9 mouse cellular contexts compared by ENCODE assay signal in genomic region chr15:101228866-101229590, GRCm38 (mm10). TPM values are rescaled to one million over a fixed set of nuclear protein-coding genes. Genes with fewer than 3 reads are reported as not detected.
DNase-seq lines count a peak whose midpoint lies in the region; ATAC-seq and TF ChIP-seq lines count a peak whose summit lies in the region.
"Had no signal": no experiment of that assay in that cellular context is flagged by ENCODE, and none has a peak within 500 bp of the region (broad histone marks: within the 10 kb centered on the region; RNA-seq: fewer than 3 reads in every experiment).

No protein-coding gene starts in this region.

- H3K9ac ChIP-seq in kidney, embryonic 15.5 days, result no peak overlapping the region
- H3K9ac ChIP-seq: liver, embryonic 15.5 days had no signal

- peaks cover 62% of the 10 kb centered on the region for H3K4me1 ChIP-seq in kidney, embryonic 15.5 days

- peaks cover 28% of the 10 kb centered on the region for H3K36me3 ChIP-seq in kidney, embryonic 15.5 days
- H3K36me3 ChIP-seq: liver, embryonic 15.5 days had no signal

- intact Hi-C loops in gastrocnemius, adult 2 months (cut with DNase I), result loop anchor here (10.0 kb wide), 1 partner anchor 746 kb away; no protein-coding TSS in a partner anchor

- ATAC-seq in kidney, embryonic 15.5 days (replicated peaks; ENCODE audit: low FRiP score), result no peak
- no peak for ATAC-seq in CD4-positive, CD25-positive, alpha-beta regulatory T cell, adult 4 months

- H3K4me2 ChIP-seq in kidney, embryonic 15.5 days, result no peak overlapping the region
- H3K4me2 ChIP-seq: liver, embryonic 15.5 days had no signal

- 77% methylated on average over 21 of the region's 21 CpGs for WGBS in kidney, embryonic 15.5 days

- peaks cover 13% of the 10 kb centered on the region for H3K27me3 ChIP-seq in kidney, embryonic 15.5 days

- no peak overlapping the region for H3K4me3 ChIP-seq in kidney, embryonic 15.5 days (replicated peaks)
- peak overlapping the region; percentile 64 for H3K4me3 ChIP-seq in gastrocnemius, adult 2 months
- H3K4me3 ChIP-seq: liver, embryonic 15.5 days had no signal

- no peak overlapping the region for H3K27ac ChIP-seq in kidney, embryonic 15.5 days
- H3K27ac ChIP-seq in gastrocnemius, adult 2 months, result peak overlapping the region; percentile 79
- H3K27ac ChIP-seq: liver, embryonic 15.5 days had no signal

- H3K9me3 ChIP-seq in kidney, embryonic 15.5 days (replicated peaks), result no peaks in the 10 kb centered on the region
- H3K9me3 ChIP-seq: liver, embryonic 15.5 days had no signal

- peak; percentile 31 for DNase-seq in kidney, adult 11 months
- peak; percentile 78 for DNase-seq in adipocyte (ENCODE audit: low spot score)
- DNase-seq in gastrocnemius, adult 2 months, result peak; percentile 89
- DNase-seq in kidney, postnatal 36 days, result peak; percentile 55 to 76
- DNase-seq in embryo, embryonic 10.5 days (ENCODE audit: low spot score), result no peak
- no peak for DNase-seq in urinary bladder, adult 18-20 months (ENCODE audit: low spot score in 2 of 2)

- TF ChIP-seq CTCF in gastrocnemius, adult 2 months (IDR thresholded peaks at IDR 0.05), result no peak

RNA-seq across cellular contexts. Expression of gene Grasp, which starts 5.0 kb away (rescaled TPM):
- 4.7 TPM in 2 replicates for polyA plus RNA-seq in kidney, embryonic 15.5 days (2015; fragmentation: Nextera tagmentation; extraction: Ambion mirVana)
- total RNA-seq in gastrocnemius, adult 2 months (2021), result 1 to 10 TPM; 5.8 to 5.9 TPM
- under 1 TPM in 1 of 2 experiments, not detected in 1; 0.47 TPM for polyA plus RNA-seq in CD4-positive, CD25-positive, alpha-beta regulatory T cell, adult 4 months (2017; shearing (Covaris generic))

RNA-seq across cellular contexts. Expression of gene Nr4a1, which starts 25.0 kb away (rescaled TPM):
- polyA plus RNA-seq in kidney, embryonic 15.5 days (2015; fragmentation: Nextera tagmentation; extraction: Ambion mirVana), result 9.8 and 10.0 TPM in 2 replicates
- total RNA-seq in gastrocnemius, adult 2 months (2021), result 100 to 1,000 TPM; 143 to 146 TPM
- 100 to 1,000 TPM in 1 of 2 experiments, 10 to 100 TPM in 1; 57.3 to 120 TPM for polyA plus RNA-seq in CD4-positive, CD25-positive, alpha-beta regulatory T cell, adult 4 months (2017; shearing (Covaris generic))

RNA-seq across cellular contexts. Expression of gene Atg101, which starts 55.0 kb away (rescaled TPM):
- 75.0 and 80.1 TPM in 2 replicates for polyA plus RNA-seq in kidney, embryonic 15.5 days (2015; fragmentation: Nextera tagmentation; extraction: Ambion mirVana)
- 10 to 100 TPM; 23.7 to 32.4 TPM for total RNA-seq in gastrocnemius, adult 2 months (2021)
- polyA plus RNA-seq in CD4-positive, CD25-positive, alpha-beta regulatory T cell, adult 4 months (2017; shearing (Covaris generic)), result 10 to 100 TPM; 67.8 to 79.0 TPM

RNA-seq across cellular contexts. Expression of gene Acvr1b, which starts 55.2 kb away (rescaled TPM):
- polyA plus RNA-seq in kidney, embryonic 15.5 days (2015; fragmentation: Nextera tagmentation; extraction: Ambion mirVana), result 6.2 and 6.4 TPM in 2 replicates
- total RNA-seq in gastrocnemius, adult 2 months (2021), result 10 to 100 TPM; 26.9 to 30.8 TPM
- polyA plus RNA-seq in CD4-positive, CD25-positive, alpha-beta regulatory T cell, adult 4 months (2017; shearing (Covaris generic)), result 1 to 10 TPM; 4.0 to 5.4 TPM

Comparison
In these comparisons a context has a peak if more than half of its experiments do, and no peak if none do; other contexts are left out.
1. DNase-seq: peak in kidney, adult 11 months (single experiment), adipocyte (single experiment), gastrocnemius, adult 2 months (single experiment) and kidney, postnatal 36 days (2 of 2); none in embryo, embryonic 10.5 days (single experiment) and urinary bladder, adult 18-20 months (0 of 2).